Mouse (Mus musculus) retina, adult 2 months (tissue): ENCODE data around the gene Gm960.
"Not testable (repeated sequence)": the region's sequence is repeated elsewhere in the genome, so short reads cannot be mapped to it uniquely, and the experiment has no call there.

Experiments
- DNase-seq: peaks from one replicate; pipeline ENCODE4 v3.0.0-alpha.2; 2012; ENCODE audit warnings: low read depth, low spot score

Gene Gm960

DNA sequence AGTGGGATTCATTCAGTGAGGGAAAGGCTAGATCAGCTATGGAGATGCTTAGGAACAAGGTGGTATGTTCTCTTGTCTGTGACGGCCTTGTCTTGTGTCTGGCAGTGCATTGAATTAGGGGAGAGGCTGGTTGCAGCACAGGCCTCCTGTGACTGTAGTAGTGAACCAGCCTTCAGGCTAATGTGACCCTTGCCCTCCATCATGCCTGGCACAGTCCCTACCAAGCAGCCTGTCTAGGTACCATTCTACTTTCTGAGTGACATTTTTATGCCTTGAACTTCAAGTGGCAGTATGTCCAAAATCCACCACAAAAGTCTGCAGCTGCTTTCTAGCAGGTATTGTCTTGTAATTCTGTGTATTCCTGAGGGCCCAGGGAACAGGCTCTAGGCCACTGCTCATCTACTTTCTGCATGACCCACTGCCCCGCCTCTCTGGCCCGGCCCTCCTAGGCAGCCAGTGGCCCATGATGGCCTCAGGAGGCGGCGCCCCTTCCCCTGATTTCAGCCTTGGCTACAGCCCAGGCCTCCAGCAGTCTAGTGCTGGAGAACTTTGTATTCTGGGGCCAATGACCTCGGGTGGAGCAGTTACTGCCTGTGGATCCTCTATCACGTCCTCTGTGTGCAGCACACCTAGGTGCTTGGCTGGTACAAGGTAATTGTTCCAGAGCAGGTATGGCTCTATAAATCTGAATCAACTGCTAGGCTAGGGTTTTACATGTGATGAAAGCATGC, 104.5 kb downstream of the Gm960 start:
- DNase-seq = no peak

DNA sequence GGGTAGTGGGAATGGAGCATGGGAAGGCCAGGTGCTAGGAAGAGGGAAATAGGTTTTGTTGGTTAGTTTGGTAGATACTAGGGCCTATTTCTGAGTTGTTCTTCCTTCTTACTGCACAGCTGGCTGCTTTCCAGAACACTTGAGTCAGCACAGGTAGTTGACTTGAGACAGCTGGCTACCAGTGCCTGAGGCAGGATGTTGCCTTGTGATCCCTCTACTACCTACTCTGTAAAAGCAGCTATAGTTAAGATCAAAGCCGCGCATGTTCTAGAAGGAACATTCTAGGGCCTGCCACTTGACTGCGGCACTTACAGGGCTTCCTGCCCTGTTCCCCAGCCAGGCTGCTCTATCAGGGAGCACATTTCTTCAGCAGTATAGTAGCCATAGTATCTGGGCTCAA, 108.4 kb downstream of the Gm960 start:
- DNase-seq = no peak

DNA sequence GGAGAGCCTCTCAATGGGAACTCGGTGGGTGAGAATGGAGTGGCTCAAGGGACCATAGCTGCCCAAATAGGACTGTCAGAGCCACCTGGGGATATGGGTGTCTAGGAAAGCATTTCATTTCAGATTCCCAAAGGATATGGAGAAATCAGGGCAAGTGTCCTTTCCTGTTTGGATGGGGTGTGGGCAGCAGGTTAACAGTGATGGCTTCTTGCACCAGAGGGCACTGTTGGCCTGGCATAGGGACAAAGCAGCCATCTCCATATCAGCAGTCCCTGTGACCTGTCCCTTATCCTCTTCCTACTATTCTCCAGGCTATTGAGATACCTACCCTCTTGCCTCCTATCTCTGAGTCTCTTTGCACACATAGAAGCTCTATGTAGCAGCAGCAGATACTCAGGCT, 109.4 kb downstream of the Gm960 start:
- no peak for DNase-seq

DNA sequence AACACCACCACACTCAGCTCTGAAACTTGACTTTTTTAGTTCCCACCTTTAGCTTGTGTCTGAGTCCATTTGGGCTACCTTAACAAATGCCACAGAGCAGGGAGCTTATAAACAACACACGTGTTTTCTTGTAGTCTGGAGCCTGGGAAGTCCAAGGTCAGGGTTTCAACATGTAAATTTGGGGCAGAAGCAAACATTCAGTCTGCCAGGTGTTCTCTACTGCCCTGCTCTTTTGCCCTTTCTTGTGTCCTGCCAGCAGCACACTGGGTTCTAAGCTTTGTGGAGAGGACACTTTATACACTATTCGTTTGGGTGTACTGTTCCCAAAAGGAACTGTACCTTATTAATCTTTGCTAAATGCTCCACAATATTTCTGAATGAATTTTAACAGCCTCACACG, 110.0 kb downstream of the Gm960 start:
- DNase-seq = no peak

DNA sequence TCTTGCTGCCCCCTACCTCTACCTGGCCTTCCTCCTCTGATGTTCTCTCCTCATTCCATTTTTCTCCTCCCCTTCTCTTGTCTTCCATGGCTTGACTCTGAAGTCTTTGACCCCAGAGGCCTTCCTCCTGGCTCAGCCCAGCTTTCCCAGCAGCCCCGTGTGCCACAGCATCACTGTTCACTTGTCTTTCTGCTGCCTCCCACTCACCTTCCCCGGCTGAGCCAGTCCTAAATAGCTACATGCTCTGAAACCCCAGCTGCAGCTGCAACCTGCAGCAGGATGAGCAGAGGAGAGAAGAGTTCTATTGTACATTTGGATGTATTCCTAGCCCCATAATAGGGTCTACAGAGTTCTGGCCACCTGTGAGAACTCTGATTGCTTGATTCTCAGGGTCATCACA, 111.0 kb downstream of the Gm960 start:
- DNase-seq = no peak

DNA sequence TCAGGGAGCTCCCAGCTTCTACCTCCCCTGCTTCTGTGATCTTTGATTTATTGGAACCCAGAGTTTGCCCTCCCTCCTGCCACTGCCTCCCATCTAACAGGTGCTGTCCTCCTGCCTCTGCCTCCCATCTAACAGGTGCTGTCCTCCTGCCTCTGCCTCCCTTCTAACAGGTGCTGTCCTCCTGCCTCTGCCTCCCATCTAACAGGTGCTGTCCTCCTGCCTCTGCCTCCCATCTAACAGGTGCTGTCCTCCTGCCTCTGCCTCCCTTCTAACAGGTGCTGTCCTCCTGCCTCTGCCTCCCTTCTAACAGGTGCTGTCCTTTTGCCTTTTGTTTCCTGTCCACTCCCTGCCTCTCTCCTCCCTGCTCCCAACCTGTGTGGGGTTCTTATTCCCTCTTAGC, 111.7 kb downstream of the Gm960 start:
- not testable (repeated sequence) for DNase-seq

DNA sequence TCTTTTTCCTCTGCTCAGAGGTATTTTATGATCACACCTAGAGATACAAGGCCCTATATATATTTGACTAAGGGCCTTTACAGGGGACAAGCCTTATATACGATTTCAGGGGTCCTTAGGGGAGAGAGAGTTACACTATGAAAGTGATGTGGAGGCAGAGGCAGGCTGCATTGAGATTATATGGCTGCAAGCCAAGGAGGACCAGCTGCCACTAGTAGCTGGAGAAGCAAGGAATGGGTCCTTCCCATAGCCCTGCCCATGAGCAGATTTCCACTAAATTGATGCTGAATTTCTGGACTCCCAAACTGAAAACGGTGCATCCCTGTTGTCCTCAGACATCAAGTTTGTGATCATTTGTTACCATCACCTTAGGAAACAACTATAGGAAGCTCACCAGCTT, 114.6 kb downstream of the Gm960 start:
- no peak for DNase-seq

DNA sequence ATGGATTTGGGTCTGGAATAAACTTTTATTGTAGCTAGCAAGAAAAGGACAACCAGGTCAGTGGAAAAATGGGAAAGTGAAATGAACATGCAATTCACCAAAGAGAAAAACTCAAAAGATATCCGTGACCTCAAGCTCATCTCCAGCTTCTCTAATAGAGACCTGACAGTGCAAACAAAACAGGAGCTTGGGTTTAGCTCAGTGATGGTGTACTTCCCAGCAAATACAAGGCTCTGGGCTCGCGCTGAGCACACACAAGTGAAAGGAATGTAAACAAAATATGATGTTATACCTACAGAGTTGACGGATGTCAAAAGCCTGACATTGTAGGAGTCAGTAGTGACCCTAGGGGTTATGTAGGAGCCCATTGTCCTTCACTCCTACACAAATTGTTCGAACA, 119.2 kb downstream of the Gm960 start:
- DNase-seq = no peak

DNA sequence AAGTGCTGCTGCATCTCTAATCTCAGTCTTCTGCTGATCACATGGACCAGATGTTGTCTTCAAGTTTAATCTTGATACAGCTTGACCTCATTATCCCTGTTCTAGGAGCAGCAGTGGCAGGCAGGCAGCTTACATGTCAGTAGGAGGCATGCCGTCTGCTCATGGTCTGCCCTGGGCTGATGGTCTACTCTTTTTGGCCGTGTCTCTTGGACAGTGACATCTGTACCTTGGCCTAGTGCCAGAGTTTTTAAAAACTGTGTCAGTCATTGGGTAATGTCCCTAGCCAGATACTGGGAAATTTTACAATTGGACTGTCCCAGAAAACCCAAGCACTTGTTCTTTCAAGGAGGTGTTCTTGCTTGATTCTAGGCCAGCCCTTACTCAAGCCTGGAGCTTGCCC, 119.7 kb downstream of the Gm960 start:
- DNase-seq = no peak
